Mouse (Mus musculus): ENCODE results near the gene Ppip5k1. TPM values are rescaled to one million over a fixed set of nuclear protein-coding genes. Genes with fewer than 3 reads are reported as not detected.

The Ppip5k1 gene
- polyA plus RNA-seq, 1 experiment from 2014 or later = 6.2 TPM

DNA sequence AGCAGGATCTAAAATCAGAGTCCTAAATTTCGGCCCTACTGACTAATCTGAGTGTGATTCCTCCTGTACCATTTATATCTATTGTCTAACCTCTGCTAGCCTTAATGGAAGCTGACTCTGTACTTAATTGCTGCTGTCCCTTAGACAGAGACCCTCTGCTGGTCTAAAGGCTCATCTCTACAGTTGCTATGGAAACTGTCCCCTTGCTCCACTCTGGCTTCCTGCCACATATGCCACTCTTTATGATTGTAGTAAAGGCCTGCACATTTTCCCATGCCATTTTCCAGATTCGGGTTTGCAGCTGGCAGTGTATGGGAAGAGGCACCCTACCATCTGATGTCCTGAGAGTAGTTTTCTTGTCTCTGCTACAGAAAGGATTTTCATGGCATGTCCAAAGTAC is 67.3 kb downstream of the Ppip5k1 start:
- H3K4me3 ChIP-seq (replicated peaks) = no peak overlapping the region
- no peak overlapping the region for H3K4me2 ChIP-seq
- 54% methylated on average over 2 of the region's 2 CpGs for WGBS (ENCODE audit: insufficient replicate concordance)
- no peaks in the 10 kb centered on the region for H3K36me3 ChIP-seq (replicated peaks)
- H3K27me3 ChIP-seq = peaks cover 69% of the 10 kb centered on the region
- no peak for ATAC-seq (ENCODE audit: insufficient read depth)
- H3K9me3 ChIP-seq (replicated peaks) = no peaks in the 10 kb centered on the region
- no peak overlapping the region for H3K9ac ChIP-seq
- H3K27ac ChIP-seq (replicated peaks) = no peak overlapping the region
- peaks cover 14% of the 10 kb centered on the region for H3K4me1 ChIP-seq (replicated peaks)

DNA sequence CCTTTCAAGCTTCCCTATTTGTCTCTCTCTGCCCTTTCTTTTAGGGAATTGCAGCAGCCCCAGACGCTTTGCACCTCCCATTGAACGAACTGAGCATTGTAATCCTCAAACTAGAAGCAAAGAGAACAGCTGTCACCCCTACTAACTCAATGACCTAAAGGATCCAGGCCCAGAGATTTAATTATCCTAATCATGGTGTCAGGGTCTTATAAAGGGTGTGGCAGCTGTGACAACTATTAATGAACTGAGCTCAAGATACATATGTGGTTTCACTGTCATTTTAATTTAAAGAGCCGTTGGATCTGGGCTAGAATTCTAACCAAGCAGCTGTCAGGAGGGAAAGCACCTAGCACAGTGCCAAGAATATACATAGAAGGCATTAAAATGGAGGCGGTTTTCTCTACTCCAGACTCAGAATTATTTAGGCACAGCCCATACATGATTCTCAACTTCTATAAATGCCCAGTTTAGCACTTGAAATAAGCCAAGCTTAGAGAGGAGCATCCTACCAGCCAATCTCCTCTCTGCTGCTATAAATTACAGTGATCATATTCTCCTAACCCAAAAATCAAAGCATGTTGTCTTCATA is 83.2 kb downstream of the Ppip5k1 start:
- Histone ChIP-seq H3K9ac (peak overlapping the region; percentile 30; the same call in 1 of the 2 replicates), H3K4me2 (peak overlapping the region; percentile 87), H3K27me3 (0 out of 2 replicates have a peak, but pooled peaks cover 2% of the 10 kb centered on the region), H3K27ac (replicated peaks) (no peak overlapping the region), H3K9me3 (replicated peaks) (no peaks in the 10 kb centered on the region), H3K36me3 (replicated peaks) (no peaks in the 10 kb centered on the region), H3K4me1 (replicated peaks) (peaks cover 19% of the 10 kb centered on the region), H3K4me3 (replicated peaks) (peak overlapping the region; percentile 78)
- WGBS (ENCODE audit: insufficient replicate concordance) = 26% methylated on average over 4 of the region's 4 CpGs
- ATAC-seq (ENCODE audit: insufficient read depth) = no peak

DNA sequence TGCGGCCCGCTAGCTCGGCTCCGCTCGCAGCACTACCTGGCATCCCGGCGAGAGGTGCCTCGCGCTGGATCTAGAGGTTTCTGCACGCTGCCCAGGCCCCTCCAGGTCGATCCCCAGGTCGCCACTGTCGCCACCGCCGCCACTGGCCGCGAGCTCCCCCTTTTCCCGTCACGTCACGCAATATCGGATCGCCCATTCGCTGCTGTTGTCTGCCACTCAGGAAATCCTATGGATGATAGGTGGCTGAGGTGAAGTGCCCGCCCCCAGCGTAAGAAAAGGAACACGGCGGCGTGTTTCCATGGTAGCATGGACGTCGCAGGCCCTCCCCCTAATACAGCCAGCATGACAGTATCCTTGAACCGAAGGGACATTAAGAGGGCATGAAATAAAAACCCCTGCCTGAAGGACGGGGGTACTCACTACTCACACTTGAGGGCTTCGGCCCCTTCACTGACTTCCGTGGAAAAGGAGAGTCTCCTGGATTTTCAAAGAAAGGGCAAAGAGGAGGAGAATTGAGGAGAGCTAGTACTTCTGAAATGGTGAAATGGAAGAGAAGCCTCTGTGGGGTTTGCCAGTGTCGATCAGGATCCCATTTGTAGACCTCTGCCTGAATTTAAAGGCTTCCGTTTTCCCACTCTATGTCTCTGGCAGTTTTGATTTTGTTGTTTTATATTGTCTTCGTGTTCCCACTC is 83.8 kb downstream of the Ppip5k1 start, which contains the start of gene Trp53bp1:
Gene Trp53bp1, minus strand, starts transcription at position 172 of the 692 bp plus-strand sequence.
- H3K4me3 ChIP-seq (replicated peaks) = peak within 1 kb of the TSS; percentile 78
- H3K27ac ChIP-seq (replicated peaks) = no peak within 1 kb of the TSS; the same call in 1 of the 2 replicates
- WGBS (ENCODE audit: insufficient replicate concordance) = 1% methylated on average over 37 of the region's 37 CpGs

DNA sequence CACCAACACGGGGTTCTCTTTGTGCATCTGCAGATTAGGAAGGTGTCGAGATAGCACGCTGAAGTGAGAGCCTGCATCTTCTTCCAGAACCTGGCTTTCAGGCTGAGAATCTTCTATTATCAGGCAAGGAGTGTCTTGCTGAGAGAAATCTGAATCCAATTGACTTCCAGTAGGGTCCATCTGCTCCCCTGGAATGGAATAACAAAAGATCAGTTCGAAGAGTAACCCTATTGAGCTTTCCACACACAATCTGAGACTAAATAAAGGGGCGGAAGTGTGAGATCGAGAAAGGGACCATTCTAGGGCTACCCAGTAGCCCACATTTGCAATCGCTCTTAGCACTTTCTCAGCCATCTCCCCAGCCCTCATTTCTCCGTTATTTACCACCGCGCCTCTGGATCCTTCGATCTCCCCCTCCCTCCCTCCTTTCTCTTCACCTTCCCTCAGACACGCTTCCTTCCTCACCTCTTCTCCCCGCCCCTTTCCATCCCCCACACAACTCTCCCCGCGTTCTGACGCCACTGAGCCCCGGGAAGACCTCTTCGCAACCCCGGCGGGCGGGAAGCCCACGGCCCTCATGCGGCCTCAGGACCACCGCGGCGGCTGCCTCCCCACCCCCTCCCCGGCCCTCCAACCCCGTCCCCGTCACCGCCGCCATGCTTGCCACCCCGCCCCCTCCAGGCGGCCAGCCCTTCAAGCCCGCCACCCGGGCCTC is 84.5 kb downstream of the Ppip5k1 start:
- Histone ChIP-seq H3K4me1 (replicated peaks) (peaks cover 19% of the 10 kb centered on the region), H3K4me2 (peak overlapping the region; percentile 87), H3K9ac (peak overlapping the region; percentile 69), H3K27ac (replicated peaks) (no peak overlapping the region; the same call in 1 of the 2 replicates), H3K9me3 (replicated peaks) (no peaks in the 10 kb centered on the region), H3K4me3 (replicated peaks) (peak overlapping the region; percentile 78), H3K36me3 (replicated peaks) (no peaks in the 10 kb centered on the region), H3K27me3 (0 out of 2 replicates have a peak, but pooled peaks cover 2% of the 10 kb centered on the region)
- ATAC-seq (ENCODE audit: insufficient read depth) = peak; percentile 59
- 2% methylated on average over 35 of the region's 35 CpGs for WGBS (ENCODE audit: insufficient replicate concordance)

More for the DNA sequence above, 83.8 kb downstream of the Ppip5k1 start, which contains the start of gene Trp53bp1:
- Histone ChIP-seq H3K36me3 (replicated peaks) (no peaks in the 10 kb centered on the region), H3K9me3 (replicated peaks) (no peaks in the 10 kb centered on the region), H3K9ac (peak within 1 kb of the TSS; percentile 69), H3K4me1 (replicated peaks) (peaks cover 19% of the 10 kb centered on the region), H3K27me3 (0 out of 2 replicates have a peak, but pooled peaks cover 2% of the 10 kb centered on the region), H3K4me2 (peak within 1 kb of the TSS; percentile 87)
- ATAC-seq (ENCODE audit: insufficient read depth) = peak; percentile 97

DNA sequence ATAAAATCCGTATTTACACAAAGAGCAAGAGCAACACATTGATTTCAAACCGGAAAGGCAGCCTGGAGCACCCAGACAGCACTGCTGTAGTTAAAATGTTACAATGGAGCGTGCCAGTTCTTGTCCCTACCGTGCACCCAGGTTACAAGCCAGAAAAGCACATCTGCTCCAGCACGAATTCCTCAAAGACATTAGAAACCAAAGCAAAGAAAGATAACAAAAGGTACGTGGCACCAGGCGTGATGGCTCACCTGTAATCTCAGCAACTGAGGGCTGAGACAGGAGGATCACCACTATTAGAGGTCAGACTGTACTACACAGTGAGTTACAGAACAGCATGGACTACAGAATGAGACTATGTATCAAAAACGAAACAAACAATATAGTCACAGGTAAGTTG is 86.8 kb downstream of the Ppip5k1 start:
- 66% methylated on average over 8 of the region's 8 CpGs for WGBS (ENCODE audit: insufficient replicate concordance)
- Histone ChIP-seq H3K9ac (no peak overlapping the region), H3K4me1 (replicated peaks) (peaks cover 19% of the 10 kb centered on the region), H3K27me3 (0 out of 2 replicates have a peak, but pooled peaks cover under 1% of the 10 kb centered on the region), H3K4me2 (no peak overlapping the region), H3K9me3 (replicated peaks) (no peaks in the 10 kb centered on the region), H3K36me3 (replicated peaks) (no peaks in the 10 kb centered on the region), H3K27ac (replicated peaks) (no peak overlapping the region), H3K4me3 (replicated peaks) (no peak overlapping the region)
- no peak for ATAC-seq (ENCODE audit: insufficient read depth)

Other genes starting within 250 kb of the Ppip5k1 start
- not detected in 2 replicates for gene Tgm7, start 245.6 kb downstream of the Ppip5k1 start, polyA plus RNA-seq (2015; fragmentation: Nextera tagmentation; extraction: Ambion mirVana)
- 8.1 and 8.9 TPM in 2 replicates for gene Adal, start 215.0 kb downstream of the Ppip5k1 start, polyA plus RNA-seq (2015; fragmentation: Nextera tagmentation; extraction: Ambion mirVana)
- gene Lcmt2, start 214.7 kb downstream of the Ppip5k1 start, polyA plus RNA-seq (2015; fragmentation: Nextera tagmentation; extraction: Ambion mirVana) = 8.8 and 10.5 TPM in 2 replicates
- gene Tubgcp4, start 184.7 kb downstream of the Ppip5k1 start, polyA plus RNA-seq (2015; fragmentation: Nextera tagmentation; extraction: Ambion mirVana) = 17.8 and 21.8 TPM in 2 replicates
- 3.8 and 4.3 TPM in 2 replicates for gene Zscan29, start 184.3 kb downstream of the Ppip5k1 start, polyA plus RNA-seq (2015; fragmentation: Nextera tagmentation; extraction: Ambion mirVana)
- gene Trp53bp1, start 84.0 kb downstream of the Ppip5k1 start, polyA plus RNA-seq (2015; fragmentation: Nextera tagmentation; extraction: Ambion mirVana) = 20.5 and 20.9 TPM in 2 replicates
- gene Map1a, start 65.8 kb downstream of the Ppip5k1 start, polyA plus RNA-seq (2015; fragmentation: Nextera tagmentation; extraction: Ambion mirVana) = 0.09 and 0.13 TPM in 2 replicates
- 0.46 and 0.68 TPM in 2 replicates for gene Ckmt1, start 2.3 kb upstream of the Ppip5k1 start, polyA plus RNA-seq (2015; fragmentation: Nextera tagmentation; extraction: Ambion mirVana)
- gene Strc, start 31.8 kb upstream of the Ppip5k1 start, polyA plus RNA-seq (2015; fragmentation: Nextera tagmentation; extraction: Ambion mirVana) = not detected in 2 replicates
- 271 and 287 TPM in 2 replicates for gene Pdia3, start 58.4 kb upstream of the Ppip5k1 start, polyA plus RNA-seq (2015; fragmentation: Nextera tagmentation; extraction: Ambion mirVana)
- gene Catsper2, start 58.4 kb upstream of the Ppip5k1 start, polyA plus RNA-seq (2015; fragmentation: Nextera tagmentation; extraction: Ambion mirVana) = 0.61 and 0.97 TPM in 2 replicates
- 2.9 and 3.0 TPM in 2 replicates for gene Ell3, start 88.9 kb upstream of the Ppip5k1 start, polyA plus RNA-seq (2015; fragmentation: Nextera tagmentation; extraction: Ambion mirVana)
- 167 and 207 TPM in 2 replicates for gene Serf2, start 93.8 kb upstream of the Ppip5k1 start, polyA plus RNA-seq (2015; fragmentation: Nextera tagmentation; extraction: Ambion mirVana)
- 76.0 and 87.0 TPM in 2 replicates for gene Hypk, start 97.9 kb upstream of the Ppip5k1 start, polyA plus RNA-seq (2015; fragmentation: Nextera tagmentation; extraction: Ambion mirVana)
- gene Serinc4, start 101.4 kb upstream of the Ppip5k1 start, polyA plus RNA-seq (2015; fragmentation: Nextera tagmentation; extraction: Ambion mirVana) = not detected in 2 replicates
- 20.4 and 20.6 TPM in 2 replicates for gene Mfap1b, start 118.7 kb upstream of the Ppip5k1 start, polyA plus RNA-seq (2015; fragmentation: Nextera tagmentation; extraction: Ambion mirVana)
- gene Mfap1a, start 151.3 kb upstream of the Ppip5k1 start, polyA plus RNA-seq (2015; fragmentation: Nextera tagmentation; extraction: Ambion mirVana) = 11.4 TPM in 2 replicates
- 6.6 and 8.0 TPM in 2 replicates for gene Wdr76, start 151.3 kb upstream of the Ppip5k1 start, polyA plus RNA-seq (2015; fragmentation: Nextera tagmentation; extraction: Ambion mirVana)